Mouse (Mus musculus) bone marrow, adult 2 months (tissue): Measurements from ENCODE around the gene Ptrh2.

Experiments
- CTCF ChIP-seq: fragments of 200-500 bp; IDR thresholded peaks from 2 replicates; pipeline ENCODE4 v1.5.1; 2011; ENCODE audit warnings: low read length, control low read depth; ENCODE audit not compliant: control insufficient read depth, insufficient read depth
- POLR2A ChIP-seq: fragments of 200-500 bp; IDR thresholded peaks from 2 replicates; pipeline ENCODE4 v1.6.1; 2011; ENCODE audit warnings: low read depth, mild to moderate bottlenecking, control low read depth, low read length, borderline replicate concordance; ENCODE audit not compliant: control insufficient read depth

- TF ChIP-seq POLR2A (no peak), CTCF (no peak)
Observed at GRCm38 (mm10) chr11:86655671-86656070, 28.1 kb upstream of the Ptrh2 start.
